In genomic region chr2:172888147-172888546, GRCm38 (mm10) we compare ENCODE assay signal across 16 mouse cellular contexts. TPM values are rescaled to one million over a fixed set of nuclear protein-coding genes. Genes with fewer than 3 reads are reported as not detected.
DNase-seq lines count a peak whose midpoint lies in the region; ATAC-seq and TF ChIP-seq lines count a peak whose summit lies in the region.
"Had no signal": no experiment of that assay in that cellular context is flagged by ENCODE, and none has a peak within 500 bp of the region (broad histone marks: within the 10 kb centered on the region; RNA-seq: fewer than 3 reads in every experiment).

No protein-coding gene starts in this region.

- no peak overlapping the region for H3K4me3 ChIP-seq in kidney, embryonic 16.5 days (ENCODE audit: low read length)
- H3K4me3 ChIP-seq in ES-Bruce4 (ENCODE audit: low read depth, low read length) = no peak overlapping the region
- H3K4me3 ChIP-seq in limb, embryonic 14.5 days (replicated peaks; ENCODE audit: low read length) = no peak overlapping the region
- H3K4me3 ChIP-seq: heart, adult 2 months; left cerebral cortex, adult 2 months; midbrain, embryonic 12.5 days had no signal

- no peak for TF ChIP-seq POLR2A in ES-Bruce4 (IDR thresholded peaks at IDR 0.05; ENCODE audit: insufficient read depth, low read length)
- no peak for TF ChIP-seq POLR2A in limb, embryonic 14.5 days (IDR thresholded peaks at IDR 0.05; ENCODE audit: borderline replicate concordance, extremely low read depth, insufficient read depth, insufficient read length)

- no peaks in the 10 kb centered on the region for H3K27me3 ChIP-seq in kidney, embryonic 16.5 days (ENCODE audit: insufficient read depth, low read length)
- no peaks in the 10 kb centered on the region for H3K27me3 ChIP-seq in ES-Bruce4 (ENCODE audit: control insufficient read depth, insufficient read depth, low read length, poor library complexity, severe bottlenecking)
- H3K27me3 ChIP-seq in limb, embryonic 14.5 days (ENCODE audit: control insufficient read depth, insufficient read depth, low read length) = no peaks in the 10 kb centered on the region
- H3K27me3 ChIP-seq: midbrain, embryonic 12.5 days had no signal

- TF ChIP-seq CTCF in ES-Bruce4 (IDR thresholded peaks at IDR 0.05; ENCODE audit: low read depth, low read length) = no peak

- H3K4me2 ChIP-seq in kidney, embryonic 16.5 days (replicated peaks; ENCODE audit: low read depth, low read length) = no peak overlapping the region
- no peak overlapping the region for H3K4me2 ChIP-seq in limb, embryonic 14.5 days (replicated peaks; ENCODE audit: low read depth, low read length, severe bottlenecking)
- H3K4me2 ChIP-seq: midbrain, embryonic 12.5 days had no signal

- H3K36me3 ChIP-seq in kidney, embryonic 16.5 days (ENCODE audit: insufficient read depth, low read length) = peaks cover 20% of the 10 kb centered on the region
- no peaks in the 10 kb centered on the region for H3K36me3 ChIP-seq in ES-Bruce4 (ENCODE audit: control insufficient read depth, insufficient read depth, low read length, poor library complexity, severe bottlenecking)
- H3K36me3 ChIP-seq in limb, embryonic 14.5 days (ENCODE audit: control insufficient read depth, insufficient read depth, low read length) = peaks cover 16% of the 10 kb centered on the region
- H3K36me3 ChIP-seq: midbrain, embryonic 12.5 days had no signal

- 0 out of 2 replicates have a peak, but pooled peaks have one; percentile 4 for ATAC-seq in kidney, embryonic 16.5 days (ENCODE audit: low FRiP score, low TSS enrichment)
- peak; percentile 5; the same call in 1 of the 2 replicates for ATAC-seq in limb, embryonic 14.5 days (ENCODE audit: low FRiP score, low read depth)
- ATAC-seq: forebrain, embryonic 16.5 days; hindbrain, postnatal 0 days had no signal

- H3K27ac ChIP-seq in kidney, embryonic 16.5 days (ENCODE audit: low read length) = no peak overlapping the region
- no peak overlapping the region for H3K27ac ChIP-seq in ES-Bruce4 (ENCODE audit: insufficient read depth, low read length)
- no peak overlapping the region for H3K27ac ChIP-seq in limb, embryonic 14.5 days (replicated peaks; ENCODE audit: low read depth, low read length)
- H3K27ac ChIP-seq: heart, adult 2 months; hindbrain, postnatal 0 days; left cerebral cortex, adult 2 months; midbrain, embryonic 12.5 days had no signal

- WGBS in kidney, embryonic 16.5 days = 27% methylated on average over 11 of the region's 12 CpGs
- 21% methylated on average over 11 of the region's 12 CpGs for WGBS in limb, embryonic 14.5 days

- TF ChIP-seq EP300 in ES-Bruce4 (IDR thresholded peaks at IDR 0.05; ENCODE audit: insufficient read depth, low read depth, low read length) = 0 out of 2 replicates have a peak, but pooled peaks have one; percentile 18

- H3K9ac ChIP-seq in kidney, embryonic 16.5 days (replicated peaks; ENCODE audit: low read length) = no peak overlapping the region
- no peak overlapping the region for H3K9ac ChIP-seq in ES-Bruce4 (ENCODE audit: low read depth, poor library complexity, severe bottlenecking)
- no peak overlapping the region for H3K9ac ChIP-seq in limb, embryonic 14.5 days (ENCODE audit: low read depth, low read length, severe bottlenecking)
- H3K9ac ChIP-seq: midbrain, embryonic 12.5 days had no signal

- DNase-seq in kidney, postnatal 25 days = no peak
- peak; percentile 63 for DNase-seq in embryo, embryonic 11 days
- no peak for DNase-seq in limb, embryonic 14.5 days (ENCODE audit: low spot score)
- DNase-seq in adrenal gland, adult (ENCODE audit: inconsistent age in 2 of 2, low spot score in 1 of 2) = no peak
- DNase-seq in layer of hippocampus, adult 9-10 months (ENCODE audit: low spot score) = no peak
- DNase-seq: adrenal gland, postnatal 14 days; cerebellum, adult 8-10 months; gastrocnemius, postnatal 10 days; heart, adult 2 months; liver had no signal

- peaks cover 31% of the 10 kb centered on the region for H3K4me1 ChIP-seq in kidney, embryonic 16.5 days (ENCODE audit: insufficient read depth, low read length)
- no peaks in the 10 kb centered on the region for H3K4me1 ChIP-seq in ES-Bruce4 (ENCODE audit: control insufficient read depth, insufficient read depth, low read length)
- H3K4me1 ChIP-seq in limb, embryonic 14.5 days (ENCODE audit: control insufficient read depth, insufficient read depth, low read length) = peaks cover 34% of the 10 kb centered on the region
- H3K4me1 ChIP-seq: midbrain, embryonic 12.5 days had no signal

- no peaks in the 10 kb centered on the region for H3K9me3 ChIP-seq in kidney, embryonic 16.5 days (ENCODE audit: low read length)
- no peaks in the 10 kb centered on the region for H3K9me3 ChIP-seq in ES-Bruce4 (replicated peaks; ENCODE audit: control insufficient read depth, insufficient read depth, low read length, poor library complexity, severe bottlenecking)
- H3K9me3 ChIP-seq in limb, embryonic 14.5 days (ENCODE audit: control insufficient read depth, low read length) = no peaks in the 10 kb centered on the region
- H3K9me3 ChIP-seq: midbrain, embryonic 12.5 days had no signal

RNA-seq across cellular contexts. Expression of gene Bmp7, which starts 52.0 kb away (rescaled TPM):
- 39.8 and 49.7 TPM in 2 replicates for polyA plus RNA-seq in kidney, embryonic 16.5 days (2015; fragmentation: Nextera tagmentation; extraction: Ambion mirVana)
- polyA plus RNA-seq in ES-Bruce4 (2011; ENCODE audit: insufficient read depth, insufficient read length, low read depth, missing spikeins) = 15.4 and 17.4 TPM in 2 replicates
- polyA plus RNA-seq in limb, embryonic 14.5 days (2012; rRNA removed) = 41.9 and 52.2 TPM in 2 replicates
- 28.6 and 33.4 TPM in 2 replicates for polyA plus RNA-seq in limb, embryonic 14.5 days (2014; fragmentation: Nextera tagmentation; extraction: Ambion mirVana)
